Mouse (Mus musculus): ENCODE data around the gene Raver2.

Raver2 gene

DNA sequence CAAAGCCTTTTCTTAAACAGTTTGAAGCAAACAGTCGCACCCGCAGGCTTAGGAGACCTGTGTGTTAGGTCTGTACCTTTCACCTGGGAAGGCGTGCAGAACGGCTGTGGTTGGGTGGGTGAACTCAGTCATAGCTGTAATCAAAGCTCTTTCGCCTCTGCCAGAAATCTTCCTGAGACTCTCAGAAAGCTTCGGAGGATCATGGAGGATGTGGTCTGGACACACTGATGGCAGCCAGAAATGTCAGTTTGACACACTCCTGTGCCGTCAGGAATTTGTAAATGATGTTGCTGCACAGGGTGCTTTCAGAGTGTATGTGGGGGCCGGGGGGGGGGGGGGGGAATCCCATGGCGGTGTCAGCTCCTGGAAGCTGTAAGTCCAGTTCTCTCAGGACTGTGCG lies 24.5 kb downstream of the Raver2 start:
- in situ Hi-C loops (cut with MboI, MseI): no loop called here

DNA sequence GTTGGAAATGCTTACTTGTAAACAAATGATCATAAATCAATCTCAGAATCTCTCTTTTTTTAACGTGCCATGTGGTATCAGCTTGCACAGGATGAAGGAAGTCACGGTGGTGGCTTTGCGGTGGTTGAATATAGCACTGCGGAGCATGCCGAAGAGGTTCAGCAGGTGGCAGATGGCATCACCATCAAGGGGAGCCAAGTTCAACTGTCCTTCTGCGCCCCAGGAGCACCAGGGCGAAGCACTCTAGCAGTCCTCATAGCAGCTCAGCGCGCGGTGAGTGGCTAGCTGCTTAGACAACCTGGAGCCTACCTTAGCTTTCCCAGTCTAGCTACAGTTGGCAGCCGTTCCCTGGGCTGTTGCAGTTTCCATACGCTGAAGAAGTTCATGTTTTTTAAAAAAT lies 38.3 kb downstream of the Raver2 start:
- in situ Hi-C loops (cut with MboI, MseI): loop anchor here (25.0 kb wide), 1 partner anchor 520 kb away; no protein-coding TSS in a partner anchor

DNA sequence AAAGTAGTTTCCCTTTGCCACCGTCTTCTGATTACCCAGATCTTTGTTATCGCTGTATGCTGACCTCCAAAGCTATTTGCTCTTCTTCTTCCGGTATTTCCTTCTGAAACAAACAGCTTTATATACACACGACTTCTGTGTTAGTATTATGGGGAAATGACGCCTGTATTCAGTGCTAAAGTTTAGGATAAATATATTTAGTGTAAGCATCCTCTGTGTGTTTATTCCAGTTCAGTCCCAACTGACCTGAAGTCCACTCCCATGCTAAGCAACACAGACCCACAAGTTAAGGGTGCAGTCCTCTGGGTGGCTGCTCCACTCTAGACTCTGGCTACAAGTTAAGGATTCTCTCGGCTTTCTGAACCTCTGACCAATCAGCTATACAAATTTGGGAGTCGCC lies 52.2 kb downstream of the Raver2 start:
- in situ Hi-C loops (cut with MboI, MseI): loop anchor here (25.0 kb wide), 1 partner anchor 534 kb away; no protein-coding TSS in a partner anchor

DNA sequence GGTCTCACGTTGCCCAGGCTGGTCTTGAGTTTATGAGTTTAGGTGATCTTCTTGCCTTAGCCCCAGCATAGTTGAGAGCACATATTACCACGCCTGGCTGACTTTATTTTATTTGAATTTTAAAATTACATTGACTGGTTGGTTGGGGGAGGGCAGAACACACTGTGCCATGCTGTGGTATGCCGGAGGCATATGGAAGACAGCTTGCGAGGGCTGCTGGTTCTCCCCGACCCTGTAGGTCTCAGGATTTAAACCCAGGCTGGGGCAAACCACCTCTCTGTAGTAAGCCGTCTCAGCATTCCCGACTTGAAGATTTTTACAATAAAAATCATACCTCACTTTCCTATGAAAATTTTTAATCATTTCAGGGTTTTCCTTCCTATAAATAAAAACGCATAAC lies 66.2 kb downstream of the Raver2 start:
- in situ Hi-C loops (cut with MboI, MseI): loop anchor here (10.0 kb wide), 1 partner anchor 110 kb away; the partner anchor contains the start of gene Gm10577

DNA sequence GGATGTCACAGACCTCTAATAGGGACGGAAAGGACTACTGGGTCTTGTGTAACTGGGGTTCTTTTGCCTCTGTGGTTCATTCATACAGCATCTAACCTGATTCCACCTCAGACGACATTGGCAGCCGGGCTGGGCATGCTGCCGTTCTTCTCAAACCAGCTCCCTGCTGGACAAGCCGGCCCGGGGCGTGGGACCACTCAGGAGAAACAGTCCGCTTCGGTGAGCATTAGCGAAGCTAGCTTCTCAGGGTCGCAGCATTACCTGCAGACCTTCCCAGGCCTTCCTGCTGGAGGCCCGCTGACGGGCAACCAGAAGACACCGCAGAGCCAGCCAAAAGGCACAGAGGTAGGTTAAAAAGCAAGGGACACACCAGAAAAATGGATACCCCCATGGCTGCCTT lies 67.1 kb downstream of the Raver2 start:
- in situ Hi-C loops (cut with MboI, MseI): loop anchor here (10.0 kb wide), 1 partner anchor 111 kb away; the partner anchor contains the start of gene Gm10577

DNA sequence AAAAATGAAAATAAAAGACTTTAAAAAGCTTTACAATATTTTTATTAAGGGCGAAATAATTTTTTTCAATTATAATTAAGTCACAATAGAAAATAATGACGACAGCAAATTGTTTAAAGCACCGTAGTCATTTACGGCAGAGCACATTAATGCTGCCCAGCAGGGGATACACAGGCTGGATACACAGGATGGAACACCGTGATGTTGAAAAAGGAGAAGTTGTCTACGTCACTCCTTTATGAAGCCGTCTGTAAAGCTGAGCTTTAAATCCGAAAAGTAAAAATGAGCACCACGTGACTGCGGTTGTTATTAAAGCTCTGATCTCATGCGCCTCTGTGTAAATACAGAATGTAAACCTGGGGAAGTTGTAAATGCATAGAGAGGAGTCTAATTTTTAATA lies 69.2 kb downstream of the Raver2 start:
- in situ Hi-C loops (cut with MboI, MseI): loop anchor here (10.0 kb wide), 1 partner anchor 113 kb away; the partner anchor contains the start of gene Gm10577

DNA sequence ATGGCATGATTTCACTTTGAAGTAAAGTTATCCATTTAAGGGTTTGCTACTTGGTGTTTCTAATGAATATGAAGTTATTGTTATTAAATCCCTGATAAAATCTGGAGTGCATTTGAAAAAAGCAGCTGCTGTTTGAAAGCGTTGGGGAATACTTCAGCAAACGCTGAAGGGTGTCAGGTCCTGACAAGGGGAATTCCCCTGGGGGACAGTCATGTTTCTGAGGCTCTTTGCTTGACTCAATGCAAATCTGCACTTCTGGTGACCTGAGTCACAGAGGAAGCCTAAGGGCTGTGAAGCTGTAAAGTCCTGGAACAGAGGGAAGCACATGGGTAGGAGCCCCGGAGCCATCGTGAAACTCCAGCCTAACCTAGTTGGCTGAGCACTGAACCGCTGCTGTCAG lies 73.0 kb downstream of the Raver2 start:
- in situ Hi-C loops (cut with MboI, MseI): no loop called here

DNA sequence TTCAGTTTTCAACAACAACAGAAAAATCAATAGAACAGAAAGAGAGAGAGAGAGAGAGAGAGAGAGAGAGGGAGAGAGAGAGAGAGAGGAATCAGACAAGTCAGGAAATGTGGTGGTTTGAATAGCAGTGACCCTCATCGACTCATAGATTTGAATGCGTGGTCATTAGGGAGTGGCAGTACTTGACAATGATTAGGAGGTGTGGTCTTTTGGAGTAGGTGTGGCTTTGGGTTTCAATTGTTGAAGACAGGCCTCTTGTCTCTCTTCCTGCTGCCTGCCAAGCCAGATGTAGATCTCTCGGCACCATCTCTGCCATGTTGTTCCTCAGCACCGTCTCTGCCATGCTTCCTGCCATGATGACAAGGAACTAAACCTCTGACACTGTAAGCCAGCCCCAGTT lies 75.1 kb downstream of the Raver2 start:
- in situ Hi-C loops (cut with MboI, MseI): no loop called here

DNA sequence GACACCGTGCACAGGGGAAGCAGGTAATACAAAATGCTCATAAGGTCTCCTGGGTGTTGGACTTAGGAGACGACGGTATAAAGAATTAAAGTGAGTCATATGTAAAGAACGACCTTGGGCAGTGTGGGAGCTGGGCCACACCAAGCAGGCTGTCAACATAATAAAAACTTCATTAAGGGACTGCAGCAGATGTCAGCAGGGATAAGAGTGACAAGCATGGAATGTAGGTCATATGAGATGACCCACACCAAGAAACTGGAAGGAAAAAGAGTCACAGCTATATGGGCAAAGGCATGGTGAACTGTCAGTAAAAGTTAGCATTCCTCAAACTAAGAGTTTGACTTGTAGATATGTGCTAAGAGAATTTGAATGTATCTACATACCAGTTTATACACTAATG lies 75.6 kb downstream of the Raver2 start:
- in situ Hi-C loops (cut with MboI, MseI): no loop called here

DNA sequence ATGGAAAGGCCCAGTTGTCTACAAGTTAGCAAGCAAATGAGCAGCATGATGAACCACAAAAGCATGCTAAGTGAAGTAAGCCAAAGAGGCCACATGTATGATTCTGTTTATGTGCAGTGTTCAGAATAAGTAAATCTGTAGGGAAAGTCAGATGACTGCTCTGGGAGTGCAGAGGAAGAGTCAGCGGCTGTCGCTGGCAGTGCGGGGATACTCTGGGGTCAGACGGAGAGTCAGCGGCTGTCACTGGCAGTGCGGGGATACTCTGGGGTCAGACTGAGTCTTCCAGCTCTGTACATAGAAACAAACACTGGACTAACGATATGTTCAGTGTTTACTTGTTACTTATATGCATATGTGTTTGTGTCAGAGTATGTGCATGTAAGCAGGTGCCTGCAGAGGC lies 76.0 kb downstream of the Raver2 start:
- in situ Hi-C loops (cut with MboI, MseI): no loop called here

DNA sequence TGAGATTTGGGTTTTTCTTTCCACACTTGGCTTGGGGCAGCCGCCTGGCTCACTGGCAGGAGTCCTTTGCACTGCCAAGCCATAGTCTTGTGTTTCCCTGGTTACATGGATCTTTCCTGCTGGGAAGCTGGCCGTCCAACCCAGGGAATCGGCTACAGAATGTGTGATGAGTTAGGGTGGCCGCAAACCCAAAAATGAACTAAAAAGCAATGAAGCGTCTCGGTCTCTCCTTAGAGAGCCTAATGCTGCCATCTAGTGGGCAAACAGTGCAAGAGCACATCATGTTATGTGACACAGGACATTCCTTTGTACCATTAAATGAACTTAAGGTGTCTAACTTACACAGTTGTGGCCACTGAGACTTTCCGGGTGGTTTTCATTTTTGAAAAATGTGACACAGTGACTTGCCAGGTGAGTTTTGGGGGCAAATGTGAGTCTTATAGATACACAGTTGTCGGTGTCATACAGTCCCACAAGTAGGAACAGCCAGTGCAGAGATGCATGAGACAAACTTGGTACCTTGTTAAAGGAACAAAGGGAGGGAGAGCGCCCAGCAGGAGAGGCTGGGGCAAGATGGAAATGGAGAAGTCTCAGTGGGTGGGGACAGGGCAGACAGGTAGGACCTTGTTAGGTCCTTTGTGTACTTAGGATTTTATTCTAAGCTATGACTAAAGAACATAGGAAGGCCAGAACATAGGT lies 77.4 kb downstream of the Raver2 start:
- in situ Hi-C loops (cut with MboI, MseI): no loop called here

DNA sequence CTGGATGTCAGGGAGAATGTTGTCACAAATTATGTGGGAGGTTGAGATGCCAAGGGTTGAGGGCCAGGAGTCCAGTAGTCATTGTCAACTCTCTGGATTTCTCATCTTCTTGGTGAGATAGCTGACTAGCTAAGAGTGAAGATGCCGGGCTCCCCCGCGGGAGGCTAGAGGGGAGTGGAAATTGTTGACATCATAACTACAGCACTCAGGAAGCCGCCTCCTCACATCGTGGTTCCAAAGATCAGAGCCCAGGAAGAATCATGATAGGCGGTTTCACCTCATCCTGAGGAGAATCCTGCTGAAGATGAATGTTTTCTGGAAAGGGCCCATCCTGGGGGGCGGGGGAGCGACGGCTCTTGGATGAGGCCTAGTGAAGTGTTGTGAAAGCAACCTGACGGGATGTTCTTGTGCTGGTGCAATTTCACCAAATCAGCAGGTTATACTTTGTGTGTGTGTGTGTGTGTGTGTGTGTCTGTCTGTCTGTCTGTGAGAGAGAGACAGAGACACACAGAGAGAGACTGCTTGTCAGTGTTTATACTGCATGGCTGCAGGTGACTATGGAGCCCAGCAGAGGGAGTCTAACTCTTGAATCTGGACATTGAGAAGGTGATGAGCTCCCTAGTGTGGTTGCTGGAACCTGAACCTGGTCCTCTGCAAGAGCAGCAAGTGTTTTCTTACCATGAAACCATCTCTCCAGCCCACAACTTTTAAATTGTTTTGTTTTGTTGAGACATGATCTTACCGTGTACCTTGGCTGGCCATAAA lies 78.3 kb downstream of the Raver2 start:
- in situ Hi-C loops (cut with MboI, MseI): no loop called here

DNA sequence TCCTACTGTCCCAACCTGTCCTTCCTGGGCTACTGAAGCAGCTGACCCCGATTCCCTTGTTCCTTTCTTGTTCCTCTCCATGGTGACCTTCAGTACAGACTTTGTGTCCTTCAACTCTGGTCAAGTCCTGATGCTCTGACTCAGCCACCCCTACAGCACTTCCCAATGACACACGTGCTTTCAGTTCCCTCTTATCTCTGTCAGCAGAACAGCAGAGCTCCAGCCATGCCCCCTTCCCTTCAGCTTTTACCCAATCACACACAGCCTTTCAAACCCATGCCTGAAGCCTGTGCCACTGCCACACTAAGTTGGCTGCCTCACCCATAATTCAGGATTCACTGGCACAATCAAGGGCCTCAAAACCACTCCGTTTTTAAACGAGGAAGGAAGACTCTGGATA lies 86.8 kb downstream of the Raver2 start:
- in situ Hi-C loops (cut with MboI, MseI): no loop called here

DNA sequence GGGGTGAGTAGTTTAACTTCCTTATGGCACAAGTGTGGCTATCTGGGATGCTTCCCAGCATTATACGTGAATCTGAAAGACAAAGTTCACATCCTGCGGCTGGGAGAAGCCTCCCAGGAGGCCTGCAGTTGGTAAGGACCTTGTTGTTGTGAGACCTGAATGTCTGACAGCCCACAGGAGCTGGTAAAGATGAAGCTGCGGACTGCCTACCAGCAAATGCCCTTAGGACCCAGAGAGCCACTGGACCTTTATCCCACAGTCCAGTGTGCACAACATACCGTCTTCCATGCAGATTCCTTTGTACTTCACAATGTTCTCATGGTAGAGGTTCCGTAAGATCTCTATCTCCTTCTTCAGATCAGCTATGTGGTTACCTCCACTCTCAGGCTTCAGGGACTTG lies 88.7 kb downstream of the Raver2 start:
- in situ Hi-C loops (cut with MboI, MseI): no loop called here

DNA sequence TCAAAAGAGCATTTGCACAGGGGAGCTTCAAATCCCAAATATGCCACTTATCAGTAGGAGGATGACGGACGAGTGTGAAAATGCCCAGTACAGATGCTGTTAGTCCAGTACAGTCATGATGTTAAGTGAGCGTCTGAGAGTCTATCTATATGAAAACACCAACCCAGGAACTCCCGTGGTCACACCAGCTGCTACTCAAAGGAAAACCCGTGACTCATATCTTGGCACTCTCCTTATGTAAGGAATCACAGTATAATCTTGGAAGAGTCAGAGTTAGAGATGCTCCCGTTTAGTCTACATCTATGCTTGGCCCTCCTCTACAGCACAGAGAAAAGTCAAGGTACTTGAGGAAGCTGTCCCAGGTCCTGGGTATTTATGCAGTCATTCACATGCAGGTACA lies 89.5 kb downstream of the Raver2 start:
- in situ Hi-C loops (cut with MboI, MseI): no loop called here

DNA sequence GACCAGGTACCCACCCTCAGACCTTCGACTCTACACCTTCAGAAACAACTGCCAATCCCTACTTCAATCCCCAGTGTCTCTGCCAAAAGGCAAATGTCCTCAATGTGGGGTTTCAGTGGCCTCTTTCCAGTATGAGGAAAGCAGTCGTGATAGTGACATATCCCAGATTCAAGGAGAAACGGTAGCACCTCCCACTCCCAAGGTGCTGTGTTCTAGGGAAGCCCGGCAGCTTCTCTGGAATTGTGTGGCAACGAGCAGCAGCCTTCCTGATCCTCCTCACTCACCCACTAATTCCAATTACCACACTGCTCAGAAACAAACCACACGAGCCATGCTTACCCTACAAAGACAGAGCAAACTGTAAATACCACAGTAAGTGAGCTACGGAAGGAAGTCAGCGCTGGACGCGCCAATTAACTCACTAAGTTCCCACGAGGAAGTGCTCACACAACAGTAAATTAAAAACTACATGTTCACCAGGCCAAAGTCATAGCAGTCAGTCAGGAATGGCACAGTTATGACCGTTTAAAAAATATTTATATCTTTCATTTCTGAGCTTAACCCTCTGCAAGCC lies 90.5 kb downstream of the Raver2 start:
- in situ Hi-C loops (cut with MboI, MseI): no loop called here

DNA sequence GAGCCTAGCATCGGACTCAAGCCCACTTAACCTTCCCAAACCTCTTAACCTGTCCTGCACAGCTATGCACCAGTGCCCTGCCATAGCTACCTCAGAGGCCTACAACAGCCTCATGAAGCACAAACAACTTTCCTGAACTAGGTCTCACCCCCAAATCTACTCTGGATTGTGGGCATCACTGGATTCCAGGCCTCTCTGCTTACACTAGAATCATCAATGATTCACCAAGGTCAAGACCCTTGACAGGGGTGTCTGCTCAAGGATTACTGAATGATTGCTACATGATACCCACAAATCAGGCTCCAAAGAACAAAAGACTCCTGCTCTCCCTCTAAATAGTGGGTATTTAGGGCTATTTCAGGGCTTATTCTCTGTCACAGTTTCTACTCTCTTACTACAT lies 92.0 kb downstream of the Raver2 start:
- in situ Hi-C loops (cut with MboI, MseI): loop anchor here (10.0 kb wide), 1 partner anchor 324 kb away; no protein-coding TSS in a partner anchor

DNA sequence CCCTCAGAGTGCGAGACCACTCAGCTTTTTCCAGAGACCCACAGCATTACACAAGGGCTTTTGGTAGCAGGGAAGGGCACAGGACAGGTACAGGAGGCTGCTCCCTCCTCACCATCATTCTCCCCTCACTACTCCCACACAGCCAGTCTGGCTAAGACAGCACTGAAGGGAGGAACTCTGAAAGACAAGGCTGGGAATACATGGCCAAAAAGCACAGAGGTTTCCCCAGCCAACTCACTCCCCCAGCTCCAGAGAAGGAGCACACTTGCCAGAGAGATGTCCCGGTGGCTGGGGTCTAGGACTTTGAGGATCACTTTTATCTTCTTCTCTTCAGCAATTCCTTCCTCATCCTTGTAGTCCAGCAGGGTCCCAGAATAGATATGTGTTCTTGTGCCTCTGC lies 95.4 kb downstream of the Raver2 start:
- in situ Hi-C loops (cut with MboI, MseI): loop anchor here (10.0 kb wide), 1 partner anchor 321 kb away; no protein-coding TSS in a partner anchor

DNA sequence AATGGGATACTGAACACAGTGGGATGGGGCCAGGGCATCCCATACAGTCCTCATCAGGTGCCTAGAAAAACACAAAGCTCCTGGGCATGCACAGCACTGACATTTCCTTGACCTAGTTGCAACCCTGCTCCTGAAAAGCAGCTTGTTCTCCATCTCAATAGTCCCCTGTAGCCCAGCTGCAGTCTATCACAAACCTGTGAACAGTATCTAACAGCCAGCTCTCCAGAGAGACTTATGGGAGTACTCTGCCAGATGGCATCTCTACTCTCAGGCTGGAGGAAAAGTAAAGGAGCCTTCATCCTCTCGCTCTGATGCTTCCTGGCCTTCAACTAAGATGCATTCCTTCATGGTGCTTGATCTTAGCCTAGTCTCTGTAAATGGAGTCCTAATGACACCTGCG lies 95.9 kb downstream of the Raver2 start:
- in situ Hi-C loops (cut with MboI, MseI): loop anchor here (5.0 to 10.0 kb wide), 2 partner anchors 98 to 320 kb away; no protein-coding TSS in a partner anchor

DNA sequence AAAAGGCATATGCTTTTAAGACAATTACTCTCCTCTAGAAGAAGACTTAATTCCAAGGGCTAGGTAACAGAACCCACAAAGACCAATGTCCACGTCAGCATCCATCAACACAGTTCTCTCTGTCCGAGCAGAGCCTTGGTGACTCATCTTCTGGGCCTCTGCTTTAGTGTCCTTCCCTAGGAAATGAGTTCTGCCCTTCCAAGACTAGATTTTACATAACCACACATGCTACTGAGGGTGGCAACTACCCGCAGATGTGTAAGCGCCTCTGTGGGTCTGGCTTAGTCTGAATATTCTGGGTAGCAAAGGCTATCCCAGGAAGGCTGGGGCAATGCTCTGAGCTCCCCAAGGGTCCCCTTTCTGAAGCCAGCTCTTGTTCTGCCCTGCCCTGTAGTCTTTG lies 97.0 kb downstream of the Raver2 start:
- in situ Hi-C loops (cut with MboI, MseI): loop anchor here (5.0 to 10.0 kb wide), 2 partner anchors 97 to 319 kb away; no protein-coding TSS in a partner anchor

DNA sequence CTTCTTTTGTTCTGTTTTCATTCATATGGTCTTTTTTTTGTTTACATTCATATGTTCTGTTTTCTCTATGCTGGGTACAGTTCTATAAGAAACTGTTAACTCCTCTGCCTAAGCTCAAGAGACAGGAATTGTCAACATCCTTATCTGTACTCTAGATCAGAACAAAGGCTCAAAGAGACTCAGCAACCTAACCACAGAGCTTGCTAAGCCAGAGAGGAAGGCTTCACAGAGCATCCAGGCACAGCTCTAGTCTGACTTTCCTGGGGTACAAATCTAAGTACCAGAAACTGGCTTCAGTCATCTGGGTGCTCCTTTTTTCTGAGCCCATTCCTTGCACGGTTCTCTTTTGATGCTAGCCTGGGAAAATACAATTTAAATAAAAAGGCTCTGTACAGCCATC lies 99.0 kb downstream of the Raver2 start:
- in situ Hi-C loops (cut with MboI, MseI): loop anchor here (5.0 to 10.0 kb wide), 2 partner anchors 95 to 317 kb away; no protein-coding TSS in a partner anchor

DNA sequence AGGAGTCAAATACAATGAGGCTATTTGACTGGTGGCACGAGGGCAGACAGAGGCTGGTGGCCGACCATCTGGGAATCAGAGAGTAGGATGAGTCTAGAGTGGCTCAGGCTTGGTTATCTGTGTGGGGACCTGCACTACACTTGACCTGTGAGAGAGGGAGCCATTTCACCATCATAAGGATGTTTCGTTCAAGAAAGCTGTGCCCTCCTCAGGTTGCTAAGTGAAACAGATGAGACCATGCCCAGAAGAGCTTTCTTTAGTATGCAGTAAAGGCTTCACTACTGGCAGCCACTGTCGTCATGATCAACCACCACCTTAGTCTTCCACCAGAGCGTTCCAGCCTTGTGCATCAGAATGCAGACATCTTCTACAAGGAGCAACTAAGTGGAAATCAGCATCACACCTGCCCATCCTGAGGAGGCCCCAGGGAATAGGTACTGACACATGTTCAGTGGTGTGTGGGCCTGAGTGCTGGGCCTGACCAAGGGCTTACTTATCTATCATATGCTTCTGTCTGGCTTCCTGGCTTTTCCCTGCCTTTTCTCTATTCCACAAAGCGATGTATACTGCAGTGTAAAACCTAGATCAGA lies 99.5 kb downstream of the Raver2 start:
- in situ Hi-C loops (cut with MboI, MseI): loop anchor here (5.0 to 10.0 kb wide), 2 partner anchors 94 to 317 kb away; no protein-coding TSS in a partner anchor
